Mouse (Mus musculus) kidney, adult 2 months (tissue): ENCODE results near the gene Prdm16.

Experiments used
- CTCF ChIP-seq: fragments of 200-500 bp; conservative IDR thresholded peaks from 2 replicates; pipeline ENCODE4 v1.5.1; 2011; ENCODE audit warnings: low read depth, mild to moderate bottlenecking, control low read depth, low read length, moderate library complexity, mixed read lengths; ENCODE audit not compliant: insufficient read depth, insufficient read length
- POLR2A ChIP-seq: fragments of 200-500 bp; IDR thresholded peaks from one replicate; pipeline ENCODE4 v1.6.1; 2011; ENCODE audit warnings: low read depth, low read length, control low read depth

GRCm38 (mm10) chr4:154503260-154503829, 133.3 kb downstream of the Prdm16 start:
- TF ChIP-seq CTCF: no peak
- TF ChIP-seq POLR2A: no peak
